Comparison of ENCODE assay signal across 8 mouse cellular contexts in genomic region chr12:17253069-17253468, GRCm38 (mm10). TPM values are rescaled to one million over a fixed set of nuclear protein-coding genes. Genes with fewer than 3 reads are reported as not detected.
DNase-seq lines count a peak whose midpoint lies in the region; ATAC-seq and TF ChIP-seq lines count a peak whose summit lies in the region.

No protein-coding gene starts in this region.

- H3K9me3 ChIP-seq in E14TG2a.4 (ENCODE audit: low read length): no peaks in the 10 kb centered on the region
- no peaks in the 10 kb centered on the region for H3K9me3 ChIP-seq in embryonic facial prominence, embryonic 14.5 days (ENCODE audit: control insufficient read depth, low read length)
- no peaks in the 10 kb centered on the region; the same call in 1 of the 2 replicates for H3K9me3 ChIP-seq in heart, embryonic 12.5 days (replicated peaks)
- H3K9me3 ChIP-seq in kidney, embryonic 15.5 days (replicated peaks): no peaks in the 10 kb centered on the region
- no peaks in the 10 kb centered on the region for H3K9me3 ChIP-seq in liver, embryonic 12.5 days (replicated peaks)
- H3K9me3 ChIP-seq in neural tube, embryonic 12.5 days: no peaks in the 10 kb centered on the region

- H3K4me3 ChIP-seq in E14TG2a.4 (replicated peaks; ENCODE audit: low read length): no peak overlapping the region
- no peak overlapping the region for H3K4me3 ChIP-seq in bone marrow, adult 2 months (replicated peaks; ENCODE audit: control insufficient read depth, low read depth, low read length)
- no peak overlapping the region for H3K4me3 ChIP-seq in embryonic facial prominence, embryonic 14.5 days (ENCODE audit: low read depth, low read length)
- no peak overlapping the region for H3K4me3 ChIP-seq in heart, embryonic 12.5 days
- no peak overlapping the region for H3K4me3 ChIP-seq in kidney, embryonic 15.5 days (replicated peaks)
- H3K4me3 ChIP-seq in liver, embryonic 12.5 days: no peak overlapping the region
- H3K4me3 ChIP-seq in neural tube, embryonic 12.5 days: no peak overlapping the region

- 9% methylated on average over 9 of the region's 9 CpGs for WGBS in bone marrow, adult 2 months
- WGBS in embryonic facial prominence, embryonic 14.5 days: 8% methylated on average over 9 of the region's 9 CpGs
- 8% methylated on average over 9 of the region's 9 CpGs for WGBS in heart, embryonic 12.5 days
- WGBS in kidney, embryonic 15.5 days: 9% methylated on average over 9 of the region's 9 CpGs
- 8% methylated on average over 9 of the region's 9 CpGs for WGBS in liver, embryonic 12.5 days (ENCODE audit: insufficient replicate concordance)
- WGBS in neural tube, embryonic 12.5 days: 10% methylated on average over 9 of the region's 9 CpGs

- peak overlapping the region; percentile 38 for H3K4me2 ChIP-seq in embryonic facial prominence, embryonic 14.5 days (ENCODE audit: low read depth, low read length)
- peak overlapping the region; percentile 52; the same call in 1 of the 2 replicates for H3K4me2 ChIP-seq in heart, embryonic 12.5 days
- H3K4me2 ChIP-seq in kidney, embryonic 15.5 days: peak overlapping the region; percentile 43
- H3K4me2 ChIP-seq in liver, embryonic 12.5 days: peak overlapping the region; percentile 15; the same call in 1 of the 2 replicates
- peak overlapping the region; percentile 45 for H3K4me2 ChIP-seq in neural tube, embryonic 12.5 days (replicated peaks)

- no peak overlapping the region for H3K27ac ChIP-seq in bone marrow, adult 2 months (ENCODE audit: control insufficient read depth, insufficient read depth, low read depth, low read length, poor library complexity)
- no peak overlapping the region for H3K27ac ChIP-seq in embryonic facial prominence, embryonic 14.5 days (replicated peaks; ENCODE audit: low read depth, low read length)
- H3K27ac ChIP-seq in heart, embryonic 12.5 days (ENCODE audit: poor library complexity, severe bottlenecking): no peak overlapping the region
- no peak overlapping the region for H3K27ac ChIP-seq in kidney, embryonic 15.5 days
- no peak overlapping the region for H3K27ac ChIP-seq in liver, embryonic 12.5 days
- no peak overlapping the region for H3K27ac ChIP-seq in neural tube, embryonic 12.5 days

- H3K4me1 ChIP-seq in E14TG2a.4 (replicated peaks; ENCODE audit: low read depth, low read length): peaks cover 15% of the 10 kb centered on the region
- no peaks in the 10 kb centered on the region for H3K4me1 ChIP-seq in bone marrow, adult 2 months (ENCODE audit: control insufficient read depth, insufficient read depth, low read length)
- H3K4me1 ChIP-seq in embryonic facial prominence, embryonic 14.5 days (ENCODE audit: control insufficient read depth, insufficient read depth, low read length): no peaks in the 10 kb centered on the region
- 0 out of 2 replicates have a peak, but pooled peaks cover 6% of the 10 kb centered on the region for H3K4me1 ChIP-seq in heart, embryonic 12.5 days (replicated peaks)
- H3K4me1 ChIP-seq in kidney, embryonic 15.5 days: no peaks in the 10 kb centered on the region
- no peaks in the 10 kb centered on the region for H3K4me1 ChIP-seq in liver, embryonic 12.5 days
- no peaks in the 10 kb centered on the region for H3K4me1 ChIP-seq in neural tube, embryonic 12.5 days

- 0 out of 2 replicates have a peak, but pooled peaks have one; percentile 16 for ATAC-seq in embryonic facial prominence, embryonic 14.5 days (ENCODE audit: low read depth)
- no peak for ATAC-seq in heart, embryonic 12.5 days (ENCODE audit: insufficient number of reproducible peaks, low FRiP score)
- 0 out of 2 replicates have a peak, but pooled peaks have one; percentile 23 for ATAC-seq in kidney, embryonic 15.5 days (replicated peaks; ENCODE audit: low FRiP score)
- no peak for ATAC-seq in liver, embryonic 12.5 days
- ATAC-seq in neural tube, embryonic 12.5 days (ENCODE audit: low FRiP score, low read depth): peak; percentile 35; the same call in 1 of the 2 replicates

- H3K9ac ChIP-seq in embryonic facial prominence, embryonic 14.5 days (ENCODE audit: low read depth, low read length): 0 out of 2 replicates have a peak overlapping the region, but pooled peaks have one; percentile 7
- H3K9ac ChIP-seq in heart, embryonic 12.5 days: no peak overlapping the region
- H3K9ac ChIP-seq in kidney, embryonic 15.5 days: no peak overlapping the region
- H3K9ac ChIP-seq in liver, embryonic 12.5 days: no peak overlapping the region
- H3K9ac ChIP-seq in neural tube, embryonic 12.5 days: no peak overlapping the region

- no peaks in the 10 kb centered on the region for H3K36me3 ChIP-seq in E14TG2a.4 (ENCODE audit: insufficient read depth, low read length)
- no peaks in the 10 kb centered on the region for H3K36me3 ChIP-seq in embryonic facial prominence, embryonic 14.5 days (ENCODE audit: control insufficient read depth, insufficient read depth, low read length)
- no peaks in the 10 kb centered on the region for H3K36me3 ChIP-seq in heart, embryonic 12.5 days
- no peaks in the 10 kb centered on the region for H3K36me3 ChIP-seq in kidney, embryonic 15.5 days
- no peaks in the 10 kb centered on the region for H3K36me3 ChIP-seq in liver, embryonic 12.5 days
- no peaks in the 10 kb centered on the region for H3K36me3 ChIP-seq in neural tube, embryonic 12.5 days

- no peak for TF ChIP-seq POLR2A in bone marrow, adult 2 months (IDR thresholded peaks at IDR 0.05; ENCODE audit: borderline replicate concordance, control insufficient read depth, low read depth, low read length)

- DNase-seq in embryonic facial prominence, embryonic 14.5 days (ENCODE audit: low spot score): peak; percentile 71
- DNase-seq in thymus, adult 18-20 months: peak; percentile 16 to 25

- peaks cover 39% of the 10 kb centered on the region for H3K27me3 ChIP-seq in E14TG2a.4 (ENCODE audit: insufficient read depth, low read length)
- no peaks in the 10 kb centered on the region for H3K27me3 ChIP-seq in embryonic facial prominence, embryonic 14.5 days (replicated peaks; ENCODE audit: control insufficient read depth, insufficient read depth, low read length)
- peaks cover 9% of the 10 kb centered on the region; the same call in 1 of the 2 replicates for H3K27me3 ChIP-seq in heart, embryonic 12.5 days (replicated peaks)
- H3K27me3 ChIP-seq in kidney, embryonic 15.5 days: peaks cover 22% of the 10 kb centered on the region
- peaks cover 33% of the 10 kb centered on the region for H3K27me3 ChIP-seq in liver, embryonic 12.5 days (replicated peaks)
- peaks cover 4% of the 10 kb centered on the region; the same call in 1 of the 2 replicates for H3K27me3 ChIP-seq in neural tube, embryonic 12.5 days (replicated peaks)

- peak; percentile 99 for TF ChIP-seq CTCF in E14TG2a.4 (conservative IDR thresholded peaks at IDR 0.05; ENCODE audit: low read length)
- TF ChIP-seq CTCF in bone marrow, adult 2 months (IDR thresholded peaks at IDR 0.05; ENCODE audit: control insufficient read depth, insufficient read depth, low read length): peak; percentile 65

RNA-seq across cellular contexts. Expression of gene Pdia6, which starts 13.3 kb away (rescaled TPM):
- 49.6 and 79.1 TPM in 2 replicates for polyA plus RNA-seq in bone marrow, adult 2 months (2011; ENCODE audit: insufficient read depth, insufficient read length, low replicate concordance, missing spikeins)
- 594 and 607 TPM in 2 replicates for polyA plus RNA-seq in embryonic facial prominence, embryonic 14.5 days (2014; fragmentation: Nextera tagmentation; extraction: Ambion mirVana)
- 465 and 478 TPM in 2 replicates for polyA plus RNA-seq in heart, embryonic 12.5 days (2016; fragmentation: Nextera tagmentation; extraction: Ambion mirVana)
- 614 and 635 TPM in 2 replicates for polyA plus RNA-seq in kidney, embryonic 15.5 days (2015; fragmentation: Nextera tagmentation; extraction: Ambion mirVana)
- polyA plus RNA-seq in liver, embryonic 12.5 days (2016; fragmentation: Nextera tagmentation; extraction: Ambion mirVana): 309 and 312 TPM in 2 replicates
- polyA plus RNA-seq in neural tube, embryonic 12.5 days (2016; fragmentation: Nextera tagmentation; extraction: Ambion mirVana): 456 and 462 TPM in 2 replicates

Comparison
In these comparisons a context has a peak if more than half of its experiments do, and no peak if none do; other contexts are left out.
1. ATAC-seq: peak in embryonic facial prominence, embryonic 14.5 days (single experiment), kidney, embryonic 15.5 days (single experiment) and neural tube, embryonic 12.5 days (single experiment); none in heart, embryonic 12.5 days (single experiment) and liver, embryonic 12.5 days (single experiment).
2. Peak in every context shown above with its lines, with median percentiles within 50 percentile points of each other: H3K4me2 ChIP-seq.